Mouse (Mus musculus): ENCODE measurements around the gene Cnn2. TPM values are rescaled to one million over a fixed set of nuclear protein-coding genes. Genes with fewer than 3 reads are reported as not detected.
"Not testable (repeated sequence)": the region's sequence is repeated elsewhere in the genome, so short reads cannot be mapped to it uniquely, and the experiment has no call there.

Cnn2 gene
- polyA plus RNA-seq, 1 experiment from 2014 or later, result 42.8 TPM

GRCm38 (mm10) chr10:80032799-80033480 is 44.6 kb downstream of the Cnn2 start:
- TF ChIP-seq EP300 (IDR thresholded peaks at IDR 0.05; ENCODE audit: low read depth) (peak; percentile 65), CTCF (IDR thresholded peaks at IDR 0.05; ENCODE audit: low read depth) (no peak)
- Histone ChIP-seq H3K27me3 (ENCODE audit: insufficient read depth, low read length) (no peaks in the 10 kb centered on the region), H3K4me2 (ENCODE audit: low read depth, low read length) (no peak overlapping the region), H3K9me3 (ENCODE audit: low read length) (no peaks in the 10 kb centered on the region), H3K9ac (replicated peaks) (no peak overlapping the region), H3K36me3 (replicated peaks; ENCODE audit: insufficient read depth, low read length) (peaks cover 56% of the 10 kb centered on the region), H3K27ac (ENCODE audit: low read depth) (peak overlapping the region; percentile 69), H3K4me1 (ENCODE audit: insufficient read depth) (peaks cover 23% of the 10 kb centered on the region), H3K4me3 (ENCODE audit: low read depth, low read length) (no peak overlapping the region)
- WGBS (ENCODE audit: insufficient replicate concordance), result 18% methylated on average over 5 of the region's 5 CpGs
- ATAC-seq (peak; percentile 66), DNase-seq (peak; percentile 67)

- peaks cover 55% of the 10 kb centered on the region for H3K36me3 ChIP-seq (replicated peaks; ENCODE audit: insufficient read depth, low read length)
- WGBS (ENCODE audit: insufficient replicate concordance), result 23% methylated on average over 9 of the region's 9 CpGs
- ATAC-seq, result peak; percentile 28
- peak; percentile 48 for DNase-seq
- no peak overlapping the region for H3K4me2 ChIP-seq (ENCODE audit: low read depth, low read length)
- peak overlapping the region; percentile 69 for H3K27ac ChIP-seq (ENCODE audit: low read depth)
- H3K9me3 ChIP-seq (ENCODE audit: low read length), result no peaks in the 10 kb centered on the region
- no peaks in the 10 kb centered on the region for H3K27me3 ChIP-seq (ENCODE audit: insufficient read depth, low read length)
- H3K4me3 ChIP-seq (ENCODE audit: low read depth, low read length), result no peak overlapping the region
- TF ChIP-seq EP300 (IDR thresholded peaks at IDR 0.05; ENCODE audit: low read depth) (no peak), CTCF (IDR thresholded peaks at IDR 0.05; ENCODE audit: low read depth) (peak; percentile 73)
- H3K4me1 ChIP-seq (ENCODE audit: insufficient read depth), result peaks cover 27% of the 10 kb centered on the region
- H3K9ac ChIP-seq (replicated peaks), result no peak overlapping the region
Measured at GRCm38 (mm10) chr10:80033511-80034391, 45.4 kb downstream of the Cnn2 start.

GRCm38 (mm10) chr10:80035148-80035547 is 46.8 kb downstream of the Cnn2 start:
- WGBS (ENCODE audit: insufficient replicate concordance), result 77% methylated on average over 8 of the region's 8 CpGs
- Histone ChIP-seq H3K9me3 (ENCODE audit: low read length) (no peaks in the 10 kb centered on the region), H3K27me3 (ENCODE audit: insufficient read depth, low read length) (no peaks in the 10 kb centered on the region), H3K27ac (ENCODE audit: low read depth) (no peak overlapping the region), H3K4me2 (ENCODE audit: low read depth, low read length) (no peak overlapping the region), H3K36me3 (replicated peaks; ENCODE audit: insufficient read depth, low read length) (peaks cover 45% of the 10 kb centered on the region), H3K4me1 (ENCODE audit: insufficient read depth) (peaks cover 31% of the 10 kb centered on the region), H3K9ac (replicated peaks) (no peak overlapping the region), H3K4me3 (ENCODE audit: low read depth, low read length) (no peak overlapping the region)
- TF ChIP-seq CTCF (IDR thresholded peaks at IDR 0.05; ENCODE audit: low read depth), result no peak
- DNase-seq, result no peak
- no peak for ATAC-seq

GRCm38 (mm10) chr10:80035686-80036085 is 47.3 kb downstream of the Cnn2 start:
- no peak overlapping the region for H3K9ac ChIP-seq (replicated peaks)
- H3K27me3 ChIP-seq (ENCODE audit: insufficient read depth, low read length), result no peaks in the 10 kb centered on the region
- no peak overlapping the region for H3K4me3 ChIP-seq (ENCODE audit: low read depth, low read length)
- ATAC-seq, result no peak
- H3K36me3 ChIP-seq (replicated peaks; ENCODE audit: insufficient read depth, low read length), result peaks cover 41% of the 10 kb centered on the region
- DNase-seq, result no peak
- no peaks in the 10 kb centered on the region for H3K9me3 ChIP-seq (ENCODE audit: low read length)
- no peak for TF ChIP-seq EP300 (IDR thresholded peaks at IDR 0.05; ENCODE audit: low read depth)
- TF ChIP-seq CTCF (IDR thresholded peaks at IDR 0.05; ENCODE audit: low read depth), result no peak
- 85% methylated on average over 5 of the region's 5 CpGs for WGBS (ENCODE audit: insufficient replicate concordance)
- H3K4me2 ChIP-seq (ENCODE audit: low read depth, low read length), result no peak overlapping the region
- no peak overlapping the region for H3K27ac ChIP-seq (ENCODE audit: low read depth)
- H3K4me1 ChIP-seq (ENCODE audit: insufficient read depth), result peaks cover 31% of the 10 kb centered on the region

GRCm38 (mm10) chr10:80036832-80037231 is 48.4 kb downstream of the Cnn2 start:
- H3K4me3 ChIP-seq (ENCODE audit: low read depth, low read length), result no peak overlapping the region
- no peak for DNase-seq
- no peaks in the 10 kb centered on the region for H3K9me3 ChIP-seq (ENCODE audit: low read length)
- ATAC-seq, result no peak
- peaks cover 31% of the 10 kb centered on the region for H3K4me1 ChIP-seq (ENCODE audit: insufficient read depth)
- TF ChIP-seq CTCF (IDR thresholded peaks at IDR 0.05; ENCODE audit: low read depth), result no peak
- TF ChIP-seq EP300 (IDR thresholded peaks at IDR 0.05; ENCODE audit: low read depth), result no peak
- no peak overlapping the region for H3K4me2 ChIP-seq (ENCODE audit: low read depth, low read length)
- no peaks in the 10 kb centered on the region for H3K27me3 ChIP-seq (ENCODE audit: insufficient read depth, low read length)
- no peak overlapping the region for H3K27ac ChIP-seq (ENCODE audit: low read depth)
- peaks cover 35% of the 10 kb centered on the region for H3K36me3 ChIP-seq (replicated peaks; ENCODE audit: insufficient read depth, low read length)
- H3K9ac ChIP-seq (replicated peaks), result no peak overlapping the region
- WGBS (ENCODE audit: insufficient replicate concordance), result 92% methylated on average over 13 of the region's 13 CpGs

GRCm38 (mm10) chr10:80039559-80039979 is 51.2 kb downstream of the Cnn2 start, which contains the start of gene Polr2e:
Gene Polr2e (minus strand): TSS chr10:80039795.
- H3K4me2 ChIP-seq (ENCODE audit: low read depth, low read length), result peak within 1 kb of the TSS; percentile 98
- peak; percentile 99 for ATAC-seq
- peak within 1 kb of the TSS; percentile 66 for H3K27ac ChIP-seq (ENCODE audit: low read depth)
- TF ChIP-seq EP300 (IDR thresholded peaks at IDR 0.05; ENCODE audit: low read depth) (peak; percentile 90), CTCF (IDR thresholded peaks at IDR 0.05; ENCODE audit: low read depth) (0 out of 2 replicates have a peak, but pooled peaks have one; percentile 15)
- H3K4me1 ChIP-seq (ENCODE audit: insufficient read depth), result peaks cover 10% of the 10 kb centered on the region
- H3K9me3 ChIP-seq (ENCODE audit: low read length), result no peaks in the 10 kb centered on the region
- H3K9ac ChIP-seq (replicated peaks), result peak within 1 kb of the TSS; percentile 89
- 3% methylated on average over 40 of the region's 40 CpGs for whole genome bisulfite sequencing (ENCODE audit: insufficient replicate concordance)
- no peaks in the 10 kb centered on the region for H3K27me3 ChIP-seq (ENCODE audit: insufficient read depth, low read length)
- peak within 1 kb of the TSS; percentile 92 for H3K4me3 ChIP-seq (ENCODE audit: low read depth, low read length)
- peak; percentile 98 for DNase-seq
- peaks cover 32% of the 10 kb centered on the region for H3K36me3 ChIP-seq (replicated peaks; ENCODE audit: insufficient read depth, low read length)

GRCm38 (mm10) chr10:80041409-80042060 is 53.2 kb downstream of the Cnn2 start:
- DNase-seq; H3K9ac ChIP-seq (replicated peaks); H3K4me3 ChIP-seq (ENCODE audit: low read depth, low read length); H3K4me2 ChIP-seq (ENCODE audit: low read depth, low read length); H3K27ac ChIP-seq (ENCODE audit: low read depth); H3K9me3 ChIP-seq (ENCODE audit: low read length); H3K27me3 ChIP-seq (ENCODE audit: insufficient read depth, low read length); ATAC-seq: not testable (repeated sequence)
- peaks cover 10% of the 10 kb centered on the region for H3K4me1 ChIP-seq (ENCODE audit: insufficient read depth)
- 81% methylated on average over 8 of the region's 8 CpGs for WGBS (ENCODE audit: insufficient replicate concordance)
- H3K36me3 ChIP-seq (replicated peaks; ENCODE audit: insufficient read depth, low read length), result peaks cover 14% of the 10 kb centered on the region

All from liver, postnatal 0 days (tissue).